Mouse (Mus musculus): ENCODE data around the gene Olfr1047. TPM values are rescaled to one million over a fixed set of nuclear protein-coding genes. Genes with fewer than 3 reads are reported as not detected.

The Olfr1047 gene
- polyA plus RNA-seq, 1 experiment from 2014 or later: not detected

GRCm38 (mm10) chr2:86177720-86178119 is 53.5 kb downstream of the Olfr1047 start, which contains the start of gene Olfr1044:
TSS of gene Olfr1044 (minus strand) at chr2:86177820.
- H3K27me3 ChIP-seq (ENCODE audit: control insufficient read depth, insufficient read depth, low read depth, low read length): no peaks in the 10 kb centered on the region
- H3K9ac ChIP-seq (ENCODE audit: low read depth, low read length): no peak within 1 kb of the TSS
- H3K36me3 ChIP-seq (ENCODE audit: control insufficient read depth, insufficient read depth, low read length): no peaks in the 10 kb centered on the region
- no peak within 1 kb of the TSS for H3K4me3 ChIP-seq (ENCODE audit: low read depth, low read length)
- no peak within 1 kb of the TSS for H3K27ac ChIP-seq (ENCODE audit: low read length)
- no peak within 1 kb of the TSS for H3K4me2 ChIP-seq (ENCODE audit: low read length)
- no peaks in the 10 kb centered on the region for H3K9me3 ChIP-seq (replicated peaks; ENCODE audit: control insufficient read depth, low read length, poor library complexity, severe bottlenecking)
- no peak for ATAC-seq
- no peaks in the 10 kb centered on the region for H3K4me1 ChIP-seq (ENCODE audit: control insufficient read depth, insufficient read depth, low read length)

Other genes starting within 250 kb of the Olfr1047 start
- not detected in 2 replicates for gene Olfr1031, start 241.1 kb downstream of the Olfr1047 start, polyA plus RNA-seq (2015; fragmentation: Nextera tagmentation; extraction: Ambion mirVana)
- not detected in 2 replicates for gene Olfr1032, start 225.9 kb downstream of the Olfr1047 start, polyA plus RNA-seq (2015; fragmentation: Nextera tagmentation; extraction: Ambion mirVana)
- gene Olfr1033, start 210.8 kb downstream of the Olfr1047 start, polyA plus RNA-seq (2015; fragmentation: Nextera tagmentation; extraction: Ambion mirVana): 0.79 TPM in 1 of 2 replicates, not detected in the other
- gene Olfr1034, start 185.5 kb downstream of the Olfr1047 start, polyA plus RNA-seq (2015; fragmentation: Nextera tagmentation; extraction: Ambion mirVana): not detected in 2 replicates
- gene Olfr1036, start 157.4 kb downstream of the Olfr1047 start, polyA plus RNA-seq (2015; fragmentation: Nextera tagmentation; extraction: Ambion mirVana): not detected in 2 replicates
- gene Olfr1037, start 144.0 kb downstream of the Olfr1047 start, polyA plus RNA-seq (2015; fragmentation: Nextera tagmentation; extraction: Ambion mirVana): not detected in 2 replicates
- not detected in 2 replicates for gene Olfr1039, start 95.5 kb downstream of the Olfr1047 start, polyA plus RNA-seq (2015; fragmentation: Nextera tagmentation; extraction: Ambion mirVana)
- not detected in 2 replicates for gene Olfr1040, start 84.7 kb downstream of the Olfr1047 start, polyA plus RNA-seq (2015; fragmentation: Nextera tagmentation; extraction: Ambion mirVana)
- not detected in 2 replicates for gene Olfr1042, start 69.6 kb downstream of the Olfr1047 start, polyA plus RNA-seq (2015; fragmentation: Nextera tagmentation; extraction: Ambion mirVana)
- not detected in 2 replicates for gene Olfr1043, start 63.9 kb downstream of the Olfr1047 start, polyA plus RNA-seq (2015; fragmentation: Nextera tagmentation; extraction: Ambion mirVana)
- gene Olfr1044, start 53.6 kb downstream of the Olfr1047 start, polyA plus RNA-seq (2015; fragmentation: Nextera tagmentation; extraction: Ambion mirVana): not detected in 2 replicates
- not detected in 2 replicates for gene Olfr52, start 45.7 kb downstream of the Olfr1047 start, polyA plus RNA-seq (2015; fragmentation: Nextera tagmentation; extraction: Ambion mirVana)
- gene Olfr1045, start 28.4 kb downstream of the Olfr1047 start, polyA plus RNA-seq (2015; fragmentation: Nextera tagmentation; extraction: Ambion mirVana): not detected in 2 replicates
- not detected in 2 replicates for gene Olfr1046, start 12.1 kb downstream of the Olfr1047 start, polyA plus RNA-seq (2015; fragmentation: Nextera tagmentation; extraction: Ambion mirVana)
- gene Olfr1048, start 8.9 kb upstream of the Olfr1047 start, polyA plus RNA-seq (2015; fragmentation: Nextera tagmentation; extraction: Ambion mirVana): not detected in 2 replicates
- not detected in 2 replicates for gene Olfr1049, start 26.9 kb upstream of the Olfr1047 start, polyA plus RNA-seq (2015; fragmentation: Nextera tagmentation; extraction: Ambion mirVana)
- gene Olfr1051, start 47.7 kb upstream of the Olfr1047 start, polyA plus RNA-seq (2015; fragmentation: Nextera tagmentation; extraction: Ambion mirVana): not detected in 2 replicates
- gene Olfr1052, start 61.1 kb upstream of the Olfr1047 start, polyA plus RNA-seq (2015; fragmentation: Nextera tagmentation; extraction: Ambion mirVana): not detected in 2 replicates
- gene Olfr1053, start 83.9 kb upstream of the Olfr1047 start, polyA plus RNA-seq (2015; fragmentation: Nextera tagmentation; extraction: Ambion mirVana): not detected in 2 replicates
- gene Olfr1054, start 104.0 kb upstream of the Olfr1047 start, polyA plus RNA-seq (2015; fragmentation: Nextera tagmentation; extraction: Ambion mirVana): not detected in 2 replicates
- gene Olfr1055, start 118.9 kb upstream of the Olfr1047 start, polyA plus RNA-seq (2015; fragmentation: Nextera tagmentation; extraction: Ambion mirVana): not detected in 2 replicates
- not detected in 2 replicates for gene Olfr1056, start 131.1 kb upstream of the Olfr1047 start, polyA plus RNA-seq (2015; fragmentation: Nextera tagmentation; extraction: Ambion mirVana)
- not detected in 2 replicates for gene Olfr1057, start 147.0 kb upstream of the Olfr1047 start, polyA plus RNA-seq (2015; fragmentation: Nextera tagmentation; extraction: Ambion mirVana)
- not detected in 2 replicates for gene Olfr1058, start 157.2 kb upstream of the Olfr1047 start, polyA plus RNA-seq (2015; fragmentation: Nextera tagmentation; extraction: Ambion mirVana)
- not detected in 2 replicates for gene Olfr1061, start 182.6 kb upstream of the Olfr1047 start, polyA plus RNA-seq (2015; fragmentation: Nextera tagmentation; extraction: Ambion mirVana)
- gene Olfr1062, start 195.3 kb upstream of the Olfr1047 start, polyA plus RNA-seq (2015; fragmentation: Nextera tagmentation; extraction: Ambion mirVana): not detected in 2 replicates
- not detected in 2 replicates for gene Olfr1065, start 219.2 kb upstream of the Olfr1047 start, polyA plus RNA-seq (2015; fragmentation: Nextera tagmentation; extraction: Ambion mirVana)
- not detected in 2 replicates for gene Olfr1066, start 224.9 kb upstream of the Olfr1047 start, polyA plus RNA-seq (2015; fragmentation: Nextera tagmentation; extraction: Ambion mirVana)